Mouse (Mus musculus) hindbrain, embryonic 12.5 days (tissue): ENCODE measurements at regions not wholly inside any gene's neighbourhood (a gene's known extent, or its start where the extent isn't known, plus 50 kb on each side); places are given as distances from the start of the nearest gene placed in this dataset.
A peak's percentile ranks its signal among the peaks of the same experiment; 100 is the strongest.

Experiments used
- ATAC-seq: fragments of 200-750 bp; cut with Nextera tagmentation; 2 replicates; pipeline ENCODE4 v1.8.0; 2017; ENCODE audit warnings: moderate TSS enrichment; ENCODE audit not compliant: low FRiP score
- H3K27ac ChIP-seq: fragments of 300-500 bp; sonication (generic); 2 replicates; pipeline ENCODE4 v1.5.1; 2016; ENCODE audit warnings: mild to moderate bottlenecking
- H3K27me3 ChIP-seq: fragments of 300-500 bp; sonication (generic); 2 replicates; pipeline ENCODE4 v1.6.1; 2016; ENCODE audit warnings: mild to moderate bottlenecking
- H3K36me3 ChIP-seq: fragments of 300-500 bp; sonication (generic); 2 replicates; pipeline ENCODE4 v1.6.1; 2016; ENCODE audit warnings: mild to moderate bottlenecking
- H3K4me1 ChIP-seq: fragments of 300-500 bp; sonication (generic); 2 replicates; pipeline ENCODE4 v1.6.1; 2016
- H3K4me2 ChIP-seq: fragments of 300-500 bp; sonication (generic); replicated peaks from 2 replicates; pipeline ENCODE4 v1.6.1; 2016; ENCODE audit warnings: mild to moderate bottlenecking
- H3K4me3 ChIP-seq: fragments of 300-500 bp; sonication (generic); 2 replicates; pipeline ENCODE4 v1.5.1; 2016; ENCODE audit warnings: mild to moderate bottlenecking
- H3K9ac ChIP-seq: fragments of 300-500 bp; sonication (generic); 2 replicates; pipeline ENCODE4 v1.6.1; 2016; ENCODE audit warnings: mild to moderate bottlenecking, moderate library complexity
- H3K9me3 ChIP-seq: fragments of 300-500 bp; sonication (generic); replicated peaks from 2 replicates; pipeline ENCODE4 v1.6.1; 2016; ENCODE audit warnings: mild to moderate bottlenecking
- WGBS: fragments of 180-500 bp; shearing (Covaris S2); methylation state at CpG from one replicate; pipeline ENCODE4 v1.1.7; 2016; 5-methylcytosine and 5-hydroxymethylcytosine counted together

GRCm38 (mm10) chr8:98518459-98518858 lies 897.8 kb downstream of the Cdh8 start:
- no peaks in the 10 kb centered on the region for H3K27me3 ChIP-seq
- H3K36me3 ChIP-seq, result no peaks in the 10 kb centered on the region
- WGBS, result 84% methylated on average over 4 of the region's 4 CpGs
- no peak overlapping the region for H3K9ac ChIP-seq
- no peak overlapping the region for H3K4me3 ChIP-seq
- no peaks in the 10 kb centered on the region for H3K4me1 ChIP-seq
- no peak overlapping the region for H3K4me2 ChIP-seq
- no peaks in the 10 kb centered on the region for H3K9me3 ChIP-seq
- no peak for ATAC-seq
- H3K27ac ChIP-seq, result no peak overlapping the region

DNA sequence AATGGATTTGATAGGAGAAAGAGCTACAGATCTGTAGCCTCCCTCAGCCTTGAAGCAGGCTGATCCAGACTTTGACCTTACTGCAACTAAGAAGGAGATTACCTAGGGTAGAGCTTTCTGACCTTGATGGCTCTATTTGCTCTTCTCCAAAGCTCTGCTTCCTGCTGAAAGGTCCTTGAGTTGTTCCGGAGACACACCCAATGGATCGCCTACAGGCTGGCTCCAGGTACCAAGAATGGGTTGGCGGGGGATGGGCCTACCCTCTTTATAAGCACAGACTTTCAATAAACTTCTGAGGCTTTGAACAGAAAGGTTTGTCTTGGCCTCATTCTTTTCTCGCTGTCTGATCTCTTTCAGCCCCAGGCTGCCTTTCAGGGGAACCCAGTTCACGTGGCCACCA lies 901.0 kb downstream of the Cdh8 start:
- no peaks in the 10 kb centered on the region for H3K36me3 ChIP-seq
- H3K9me3 ChIP-seq, result no peaks in the 10 kb centered on the region
- H3K4me3 ChIP-seq, result no peak overlapping the region
- ATAC-seq, result no peak
- H3K4me2 ChIP-seq, result no peak overlapping the region
- H3K4me1 ChIP-seq, result no peaks in the 10 kb centered on the region
- H3K27me3 ChIP-seq, result no peaks in the 10 kb centered on the region
- no peak overlapping the region for H3K27ac ChIP-seq
- no peak overlapping the region for H3K9ac ChIP-seq
- WGBS, result 77% methylated on average over 5 of the region's 5 CpGs

DNA sequence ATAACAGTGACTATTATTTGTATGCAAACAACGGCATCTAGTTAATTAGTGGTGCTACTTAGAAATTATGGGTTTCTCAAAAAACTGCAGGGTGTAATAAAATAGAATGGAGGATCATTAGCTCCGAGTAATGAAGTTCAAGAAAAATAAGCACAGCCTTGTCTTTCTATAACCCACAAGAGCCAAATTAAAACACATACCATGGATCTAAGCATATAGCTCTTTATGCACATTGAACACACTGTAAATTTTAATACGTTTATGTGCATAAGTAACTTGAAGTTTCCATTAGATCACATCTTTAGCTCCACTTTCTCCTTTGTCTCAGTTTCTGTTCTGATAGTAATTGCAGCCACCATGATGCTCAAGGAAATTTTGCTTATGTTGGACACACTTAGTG lies 919.5 kb downstream of the Cdh8 start:
- no peak overlapping the region for H3K4me2 ChIP-seq
- 84% methylated on average over 3 of the region's 3 CpGs for WGBS
- no peaks in the 10 kb centered on the region for H3K27me3 ChIP-seq
- H3K4me1 ChIP-seq, result no peaks in the 10 kb centered on the region
- no peaks in the 10 kb centered on the region for H3K36me3 ChIP-seq
- ATAC-seq, result no peak
- H3K9ac ChIP-seq, result no peak overlapping the region
- no peak overlapping the region for H3K4me3 ChIP-seq
- no peaks in the 10 kb centered on the region for H3K9me3 ChIP-seq
- H3K27ac ChIP-seq, result no peak overlapping the region

- no peaks in the 10 kb centered on the region for H3K36me3 ChIP-seq
- no peak overlapping the region for H3K9ac ChIP-seq
- no peak overlapping the region for H3K27ac ChIP-seq
- no peak overlapping the region for H3K4me2 ChIP-seq
- no peaks in the 10 kb centered on the region for H3K27me3 ChIP-seq
- H3K4me3 ChIP-seq, result no peak overlapping the region
- no peaks in the 10 kb centered on the region for H3K4me1 ChIP-seq
- ATAC-seq, result peak; percentile 71; the same call in 1 of the 2 replicates
- 48% methylated on average over 3 of the region's 3 CpGs for WGBS
- H3K9me3 ChIP-seq, result no peaks in the 10 kb centered on the region
Observed at GRCm38 (mm10) chr8:98463375-98464030, 952.8 kb downstream of the Cdh8 start.

GRCm38 (mm10) chr8:98455539-98455938 lies 960.7 kb downstream of the Cdh8 start:
- Histone ChIP-seq H3K9me3 (no peaks in the 10 kb centered on the region), H3K9ac (no peak overlapping the region), H3K27me3 (no peaks in the 10 kb centered on the region), H3K36me3 (no peaks in the 10 kb centered on the region), H3K27ac (no peak overlapping the region), H3K4me2 (no peak overlapping the region), H3K4me3 (no peak overlapping the region), H3K4me1 (no peaks in the 10 kb centered on the region)
- no peak for ATAC-seq
- 81% methylated on average over 1 of the region's 1 CpGs for WGBS
